Mouse (Mus musculus): Measurements from ENCODE around the gene Brd3. TPM values are rescaled to one million over a fixed set of nuclear protein-coding genes. Genes with fewer than 3 reads are reported as not detected.
A peak's percentile ranks its signal among the peaks of the same experiment; 100 is the strongest.

Gene Brd3
- total RNA-seq, 2 experiments from 2014 or later: 25.9 TPM

- DNase-seq: no peak
Measured at GRCm38 (mm10) chr2:27471170-27471584, 36.3 kb downstream of the Brd3 start.

GRCm38 (mm10) chr2:27470535-27470934 is 36.9 kb downstream of the Brd3 start:
- no peak for DNase-seq

- DNase-seq: no peak
Measured at GRCm38 (mm10) chr2:27469991-27470355, 37.5 kb downstream of the Brd3 start.

- DNase-seq: no peak
Measured at GRCm38 (mm10) chr2:27469292-27469990, 38.0 kb downstream of the Brd3 start.

GRCm38 (mm10) chr2:27462901-27463300 is 44.6 kb downstream of the Brd3 start:
- no peak for DNase-seq

- no peak for DNase-seq
Measured at GRCm38 (mm10) chr2:27461881-27462660, 45.4 kb downstream of the Brd3 start.

GRCm38 (mm10) chr2:27460651-27461050 is 46.8 kb downstream of the Brd3 start:
- no peak for DNase-seq

- no peak for DNase-seq
Measured at GRCm38 (mm10) chr2:27460163-27460562, 47.3 kb downstream of the Brd3 start.

- DNase-seq: no peak
Measured at GRCm38 (mm10) chr2:27459735-27460134, 47.7 kb downstream of the Brd3 start.

- no peak for DNase-seq
Measured at GRCm38 (mm10) chr2:27450226-27450625, 57.2 kb downstream of the Brd3 start.

- no peak for DNase-seq
Measured at GRCm38 (mm10) chr2:27447782-27448181, 59.7 kb downstream of the Brd3 start.

GRCm38 (mm10) chr2:27446812-27447211 is 60.6 kb downstream of the Brd3 start:
- DNase-seq: no peak

- no peak for DNase-seq
Measured at GRCm38 (mm10) chr2:27445910-27446309, 61.6 kb downstream of the Brd3 start.

GRCm38 (mm10) chr2:27443450-27443708 is 64.1 kb downstream of the Brd3 start:
- no peak for DNase-seq

- DNase-seq: no peak
Measured at GRCm38 (mm10) chr2:27442708-27443449, 64.6 kb downstream of the Brd3 start.

- peak; percentile 95 to 97 for DNase-seq
Measured at GRCm38 (mm10) chr2:27441767-27442707, 65.4 kb downstream of the Brd3 start, which contains the start of gene Brd3os. Gene Brd3os, plus strand, starts transcription at chr2:27442324.

GRCm38 (mm10) chr2:27438281-27438680 is 69.2 kb downstream of the Brd3 start:
- no peak for DNase-seq

GRCm38 (mm10) chr2:27437876-27438275 is 69.6 kb downstream of the Brd3 start:
- DNase-seq: no peak

GRCm38 (mm10) chr2:27432599-27432998 is 74.9 kb downstream of the Brd3 start:
- DNase-seq: no peak

GRCm38 (mm10) chr2:27430621-27431020 is 76.8 kb downstream of the Brd3 start:
- no peak for DNase-seq

- peak; percentile 82 to 95 for DNase-seq
Measured at GRCm38 (mm10) chr2:27428071-27428470, 79.4 kb downstream of the Brd3 start.

- peak; percentile 92 to 96 for DNase-seq
Measured at GRCm38 (mm10) chr2:27426855-27427457, 80.5 kb downstream of the Brd3 start, which contains the start of gene Vav2. Gene Vav2, minus strand, starts transcription at chr2:27427033.

Data from heart, adult 18-20 months (tissue).